In genomic region chr12:109038179-109038819, GRCm38 (mm10) we compare ENCODE assay signal across 12 mouse cellular contexts. TPM values are rescaled to one million over a fixed set of nuclear protein-coding genes. Genes with fewer than 3 reads are reported as not detected.
DNase-seq lines count a peak whose midpoint lies in the region; ATAC-seq and TF ChIP-seq lines count a peak whose summit lies in the region.
"Had no signal": no experiment of that assay in that cellular context is flagged by ENCODE, and none has a peak within 500 bp of the region (broad histone marks: within the 10 kb centered on the region; RNA-seq: fewer than 3 reads in every experiment).

No protein-coding gene starts in this region.

- no peak for DNase-seq in frontal cortex, postnatal 10 days (ENCODE audit: low spot score in 2 of 2)
- DNase-seq in cerebellum, adult 9-10 months, result peak; percentile 43
- DNase-seq in hindbrain, embryonic 10.5 days (ENCODE audit: low spot score), result no peak
- peak; percentile 66 for DNase-seq in midbrain, embryonic 14.5 days
- no peak for DNase-seq in ovary, postnatal 10 days (ENCODE audit: low spot score)
- DNase-seq in heart, adult 9 months (ENCODE audit: low spot score in 2 of 2), result no peak
- no peak for DNase-seq in heart, adult 2 months
- DNase-seq: heart, postnatal 14 days; kidney, adult 18-20 months; lung, embryonic 14.5 days had no signal

- no peak for TF ChIP-seq CTCF in heart, adult 2 months (IDR thresholded peaks at IDR 0.05)

- H3K79me2 ChIP-seq in heart, adult 2 months (replicated peaks; ENCODE audit: control insufficient read depth, insufficient read depth, low read length), result no peaks in the 10 kb centered on the region

- H3K4me3 ChIP-seq in hindbrain, embryonic 10.5 days, result no peak overlapping the region
- H3K4me3 ChIP-seq in midbrain, embryonic 14.5 days (replicated peaks; ENCODE audit: low read depth, low read length), result no peak overlapping the region
- H3K4me3 ChIP-seq in heart, adult 2 months, result no peak overlapping the region
- H3K4me3 ChIP-seq: limb, embryonic 13.5 days had no signal

- peaks cover 51% of the 10 kb centered on the region for H3K27me3 ChIP-seq in hindbrain, embryonic 10.5 days (ENCODE audit: insufficient read depth, poor library complexity, severe bottlenecking)
- no peaks in the 10 kb centered on the region for H3K27me3 ChIP-seq in midbrain, embryonic 14.5 days (ENCODE audit: control insufficient read depth, insufficient read depth, low read length)
- H3K27me3 ChIP-seq in heart, adult 2 months (ENCODE audit: control insufficient read depth, insufficient read depth, low read length), result peaks cover 2% of the 10 kb centered on the region; the same call in 1 of the 2 replicates

- intact Hi-C loops in heart, adult 2 months (cut with DNase I), result no loop called here

- ATAC-seq in frontal cortex, adult (ENCODE audit: low TSS enrichment), result peak; percentile 65; the same call in 1 of the 2 replicates
- peak; percentile 15; the same call in 1 of the 2 replicates for ATAC-seq in midbrain, embryonic 14.5 days (ENCODE audit: low FRiP score, low TSS enrichment)

- H3K27ac ChIP-seq in hindbrain, embryonic 10.5 days, result peak overlapping the region; percentile 64
- H3K27ac ChIP-seq in midbrain, embryonic 14.5 days (replicated peaks; ENCODE audit: low read depth, low read length), result peak overlapping the region; percentile 64
- H3K27ac ChIP-seq in heart, adult 2 months, result no peak overlapping the region
- H3K27ac ChIP-seq: limb, embryonic 13.5 days had no signal

- WGBS in hindbrain, embryonic 10.5 days, result 44% methylated on average over 14 of the region's 14 CpGs
- 13% methylated on average over 14 of the region's 14 CpGs for WGBS in midbrain, embryonic 14.5 days
- 44% methylated on average over 14 of the region's 14 CpGs for WGBS in heart, adult 2 months

- peaks cover 9% of the 10 kb centered on the region for H3K9me3 ChIP-seq in hindbrain, embryonic 10.5 days
- no peaks in the 10 kb centered on the region for H3K9me3 ChIP-seq in midbrain, embryonic 14.5 days (ENCODE audit: control insufficient read depth, low read length)

- no peak for TF ChIP-seq POLR2A in heart, adult 2 months (IDR thresholded peaks at IDR 0.05; ENCODE audit: insufficient read depth, low read depth, low read length)

- TF ChIP-seq EP300 in heart, adult 2 months (IDR thresholded peaks at IDR 0.05; ENCODE audit: insufficient read depth, low read depth, low read length), result no peak

- no peak overlapping the region; the same call in 1 of the 2 replicates for H3K9ac ChIP-seq in midbrain, embryonic 14.5 days (replicated peaks; ENCODE audit: low read length)
- H3K9ac ChIP-seq in heart, adult 2 months (ENCODE audit: low read depth, low read length), result no peak overlapping the region
- H3K9ac ChIP-seq: limb, embryonic 13.5 days; lung, embryonic 14.5 days had no signal

- H3K4me1 ChIP-seq in hindbrain, embryonic 10.5 days (replicated peaks), result peaks cover 49% of the 10 kb centered on the region
- H3K4me1 ChIP-seq in midbrain, embryonic 14.5 days (ENCODE audit: control insufficient read depth, insufficient read depth, low read length), result peaks cover 12% of the 10 kb centered on the region
- H3K4me1 ChIP-seq in heart, adult 2 months (ENCODE audit: control insufficient read depth, insufficient read depth, low read length), result no peaks in the 10 kb centered on the region

- peaks cover 12% of the 10 kb centered on the region for H3K36me3 ChIP-seq in hindbrain, embryonic 10.5 days
- 0 out of 2 replicates have a peak, but pooled peaks cover 2% of the 10 kb centered on the region for H3K36me3 ChIP-seq in midbrain, embryonic 14.5 days (ENCODE audit: control insufficient read depth, insufficient read depth, low read length)
- H3K36me3 ChIP-seq in heart, adult 2 months (ENCODE audit: control insufficient read depth, insufficient read depth, low read length), result no peaks in the 10 kb centered on the region

- no peak overlapping the region for H3K4me2 ChIP-seq in midbrain, embryonic 14.5 days (ENCODE audit: low read length)
- H3K4me2 ChIP-seq: limb, embryonic 13.5 days; lung, embryonic 14.5 days had no signal

RNA-seq across cellular contexts. Expression of gene Begain, which starts 29.7 kb away (rescaled TPM):
- polyA plus RNA-seq in hindbrain, embryonic 10.5 days (2016; fragmentation: Nextera tagmentation; extraction: Ambion mirVana), result 6.0 and 16.2 TPM in 2 replicates
- polyA plus RNA-seq in midbrain, embryonic 14.5 days (2014; fragmentation: Nextera tagmentation; extraction: Ambion mirVana), result 27.3 and 33.1 TPM in 2 replicates
- under 1 TPM; 0.08 to 0.23 TPM for total RNA-seq in heart, adult 2 months (2021)
- 0.41 and 0.74 TPM in 2 replicates for polyA plus RNA-seq in heart, adult 2 months (2012; rRNA removed)

Comparison
In these comparisons a context has a peak if more than half of its experiments do, and no peak if none do; other contexts are left out.
1. DNase-seq: peak in cerebellum, adult 9-10 months (single experiment) and midbrain, embryonic 14.5 days (single experiment); none in frontal cortex, postnatal 10 days (0 of 2), hindbrain, embryonic 10.5 days (single experiment), ovary, postnatal 10 days (single experiment), heart, adult 9 months (0 of 2) and heart, adult 2 months (0 of 2).